Mouse (Mus musculus) stomach, embryonic 14.5 days (tissue): ENCODE measurements at regions not wholly inside any gene's neighbourhood (a gene's known extent, or its start where the extent isn't known, plus 50 kb on each side); places are given as distances from the start of the nearest gene placed in this dataset.

Experiments used
- ATAC-seq: fragments of 200-750 bp; cut with Nextera tagmentation; 2 replicates; pipeline ENCODE4 v1.8.0; 2017; ENCODE audit warnings: low read depth, moderate TSS enrichment; ENCODE audit not compliant: insufficient number of reproducible peaks, insufficient read depth, low FRiP score
- H3K27ac ChIP-seq: fragments of 300-500 bp; sonication (generic); 2 replicates; pipeline ENCODE4 v1.5.1; 2014; ENCODE audit warnings: mild to moderate bottlenecking, low read length, moderate library complexity, mixed read lengths
- H3K27me3 ChIP-seq: fragments of 300-500 bp; sonication (generic); 2 replicates; pipeline ENCODE4 v1.6.1; 2014; ENCODE audit warnings: low read length, control low read depth, mixed read lengths; ENCODE audit not compliant: control insufficient read depth, insufficient read depth
- H3K36me3 ChIP-seq: fragments of 300-500 bp; sonication (generic); 2 replicates; pipeline ENCODE4 v1.6.1; 2014; ENCODE audit warnings: mild to moderate bottlenecking, control low read depth, low read length, moderate library complexity, mixed read lengths; ENCODE audit not compliant: control insufficient read depth, insufficient read depth
- H3K4me1 ChIP-seq: fragments of 300-500 bp; sonication (generic); 2 replicates; pipeline ENCODE4 v1.6.1; 2014; ENCODE audit warnings: low read length, control low read depth, mixed read lengths; ENCODE audit not compliant: control insufficient read depth, insufficient read depth
- H3K4me2 ChIP-seq: fragments of 300-500 bp; sonication (generic); replicated peaks from 2 replicates; pipeline ENCODE4 v1.6.1; 2014; ENCODE audit warnings: low read depth, low read length, control low read depth
- H3K4me3 ChIP-seq: fragments of 300-500 bp; sonication (generic); 2 replicates; pipeline ENCODE4 v1.5.1; 2014; ENCODE audit warnings: low read depth, low read length, control low read depth
- H3K9ac ChIP-seq: fragments of 300-500 bp; sonication (generic); replicated peaks from 2 replicates; pipeline ENCODE4 v1.6.1; 2014; ENCODE audit warnings: low read depth, mild to moderate bottlenecking, control low read depth, low read length, moderate library complexity, mixed read lengths
- H3K9me3 ChIP-seq: fragments of 300-500 bp; sonication (generic); 2 replicates; pipeline ENCODE4 v1.6.1; 2016; ENCODE audit warnings: low read depth, low read length, control low read depth; ENCODE audit not compliant: control insufficient read depth
- WGBS: fragments of 180-500 bp; shearing (Covaris S2); extraction: QIAGEN DNeasy Blood & Tissue Kit; methylation state at CpG from one replicate; pipeline ENCODE4 v1.1.7; 2014; 5-methylcytosine and 5-hydroxymethylcytosine counted together

DNA sequence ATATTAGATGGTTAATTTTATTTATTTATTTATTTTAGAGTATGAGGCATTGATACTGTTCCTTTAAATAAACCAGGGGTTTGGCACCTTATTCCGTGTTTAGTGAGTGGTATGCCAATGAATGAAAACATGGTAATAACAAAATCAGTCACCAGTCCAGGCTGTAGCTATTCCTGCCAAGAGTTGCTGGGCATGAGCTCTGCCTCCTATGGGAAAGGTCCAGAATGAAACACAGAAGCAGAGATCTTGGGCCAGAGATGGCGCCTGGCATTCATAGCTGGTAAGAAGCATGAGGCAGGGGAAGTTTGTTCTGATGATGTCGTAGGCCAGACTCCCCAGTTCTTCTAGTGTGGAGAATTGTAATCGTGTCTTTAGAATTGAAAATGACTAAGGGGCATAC is 190.9 kb upstream of the N4bp1 start:
- no peak for ATAC-seq
- H3K9ac ChIP-seq = no peak overlapping the region
- no peak overlapping the region for H3K27ac ChIP-seq
- H3K36me3 ChIP-seq = no peaks in the 10 kb centered on the region
- no peak overlapping the region for H3K4me2 ChIP-seq
- no peaks in the 10 kb centered on the region for H3K4me1 ChIP-seq
- H3K27me3 ChIP-seq = no peaks in the 10 kb centered on the region
- WGBS = 93% methylated on average over 4 of the region's 4 CpGs
- H3K9me3 ChIP-seq = no peaks in the 10 kb centered on the region
- no peak overlapping the region for H3K4me3 ChIP-seq

DNA sequence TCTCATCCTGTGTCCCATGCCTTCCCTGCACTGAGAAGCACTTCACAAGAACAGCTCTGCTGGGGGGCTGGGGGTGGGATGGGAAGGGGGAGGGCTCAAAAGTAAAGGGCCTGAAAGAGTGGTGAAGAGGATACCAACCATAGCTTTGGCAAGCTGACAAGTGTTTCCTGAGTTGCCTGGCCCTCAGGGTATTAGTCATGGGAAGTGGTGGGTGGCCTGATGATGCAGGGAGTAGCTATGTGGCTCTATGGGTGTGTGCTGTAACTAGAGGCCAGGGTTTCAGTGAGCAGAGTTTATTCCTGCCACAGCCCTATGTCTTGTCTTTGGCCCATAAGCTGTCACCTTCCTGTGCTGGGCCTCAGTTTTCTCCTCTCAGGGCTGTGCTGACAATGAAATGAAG is 186.2 kb upstream of the N4bp1 start:
- no peaks in the 10 kb centered on the region for H3K27me3 ChIP-seq
- H3K27ac ChIP-seq = no peak overlapping the region
- no peaks in the 10 kb centered on the region for H3K4me1 ChIP-seq
- H3K9ac ChIP-seq = no peak overlapping the region
- no peaks in the 10 kb centered on the region for H3K36me3 ChIP-seq
- no peak for ATAC-seq
- H3K9me3 ChIP-seq = no peaks in the 10 kb centered on the region
- no peak overlapping the region for H3K4me3 ChIP-seq
- no peak overlapping the region for H3K4me2 ChIP-seq

DNA sequence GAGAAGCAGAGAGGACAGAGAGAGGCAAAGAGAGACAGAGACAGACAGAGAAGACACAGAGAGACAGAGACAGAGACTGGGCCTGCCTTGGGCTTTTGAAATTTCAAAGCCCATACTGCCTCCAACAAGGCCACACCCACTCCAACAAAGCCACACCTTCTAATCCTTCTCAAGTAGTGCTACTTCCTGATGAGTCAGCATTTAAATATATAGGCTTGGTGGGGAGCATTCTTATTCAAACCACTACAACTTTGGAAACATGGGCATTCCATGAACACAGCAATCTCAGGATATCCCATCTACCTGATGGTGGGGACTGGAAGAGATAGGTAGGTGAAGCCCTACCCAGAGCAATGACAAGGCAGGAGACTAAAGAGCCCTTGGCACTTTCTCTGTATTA is 182.0 kb upstream of the N4bp1 start:
- no peaks in the 10 kb centered on the region for H3K27me3 ChIP-seq
- no peak overlapping the region for H3K9ac ChIP-seq
- no peak overlapping the region for H3K4me3 ChIP-seq
- H3K4me2 ChIP-seq = no peak overlapping the region
- no peak overlapping the region for H3K27ac ChIP-seq
- no peaks in the 10 kb centered on the region for H3K9me3 ChIP-seq
- no peaks in the 10 kb centered on the region for H3K4me1 ChIP-seq
- H3K36me3 ChIP-seq = no peaks in the 10 kb centered on the region
- ATAC-seq = no peak

DNA sequence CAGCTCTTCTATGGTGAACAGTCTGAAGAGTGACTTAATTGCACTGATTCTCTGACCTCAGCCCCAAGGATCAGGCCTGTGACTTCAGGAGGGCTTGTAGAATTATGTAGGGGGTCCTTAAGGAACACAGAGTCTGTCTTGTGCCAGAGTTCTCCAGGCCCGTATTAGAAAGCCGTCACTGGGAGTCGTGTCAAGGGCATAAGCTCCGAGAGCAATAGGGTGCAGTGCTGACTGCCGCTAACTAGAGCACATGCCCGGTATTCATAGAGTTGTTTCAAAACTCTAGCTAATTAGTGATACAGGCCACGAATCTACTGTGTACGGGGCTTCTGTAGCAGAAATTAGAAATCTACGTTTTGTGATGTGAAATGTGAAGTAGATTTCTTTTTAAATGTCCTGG is 179.7 kb upstream of the N4bp1 start:
- WGBS = 86% methylated on average over 9 of the region's 9 CpGs
- H3K36me3 ChIP-seq = no peaks in the 10 kb centered on the region
- no peaks in the 10 kb centered on the region for H3K4me1 ChIP-seq
- no peak overlapping the region for H3K4me3 ChIP-seq
- no peaks in the 10 kb centered on the region for H3K27me3 ChIP-seq
- H3K27ac ChIP-seq = no peak overlapping the region
- H3K9me3 ChIP-seq = no peaks in the 10 kb centered on the region
- H3K9ac ChIP-seq = no peak overlapping the region
- ATAC-seq = no peak
- no peak overlapping the region for H3K4me2 ChIP-seq

DNA sequence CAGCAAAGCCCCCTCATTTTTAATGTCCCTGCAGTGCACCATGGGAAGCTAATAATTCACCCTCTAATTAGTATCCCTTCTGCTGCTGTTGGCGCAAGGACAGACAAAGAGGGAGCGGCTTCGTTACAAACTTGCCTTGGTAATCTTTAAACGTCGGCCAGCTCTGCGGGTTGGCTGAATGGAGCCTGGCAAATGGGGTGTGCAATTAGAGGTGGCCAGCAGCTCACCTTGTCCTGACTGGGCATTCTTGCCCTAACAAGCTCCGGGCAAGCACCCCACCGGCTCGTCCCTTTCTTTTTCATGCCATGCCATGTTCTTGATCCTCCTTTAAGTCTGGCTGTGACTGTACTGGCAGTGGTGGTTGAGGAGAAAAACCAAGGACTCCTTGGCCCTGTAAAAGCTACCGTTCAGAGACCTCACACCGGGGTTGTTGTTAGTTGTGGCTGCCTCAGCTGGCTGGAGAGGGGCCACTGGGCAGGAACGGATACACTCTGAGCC is 179.2 kb upstream of the N4bp1 start:
- 77% methylated on average over 12 of the region's 12 CpGs for WGBS

DNA sequence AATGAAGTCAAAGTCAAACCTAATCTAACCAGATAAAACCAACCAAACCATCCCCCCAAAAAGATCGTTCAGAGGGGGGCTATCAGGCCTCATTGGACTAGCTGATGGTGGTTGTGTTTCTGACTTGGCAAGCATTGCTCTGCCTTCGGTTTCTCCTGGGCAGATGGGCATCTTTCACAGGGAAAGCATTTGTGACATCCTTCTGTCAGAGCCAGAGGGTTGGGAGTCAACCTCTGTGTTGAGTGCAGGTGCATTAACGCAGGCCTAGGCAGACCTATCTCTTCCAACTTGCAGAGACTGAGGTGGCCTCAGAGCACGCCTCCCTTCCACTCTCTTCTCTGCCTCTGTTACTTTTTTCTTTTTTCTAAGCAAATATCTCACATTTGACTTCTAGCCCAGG is 178.5 kb upstream of the N4bp1 start:
- no peaks in the 10 kb centered on the region for H3K9me3 ChIP-seq
- H3K27ac ChIP-seq = no peak overlapping the region
- ATAC-seq = no peak
- no peak overlapping the region for H3K9ac ChIP-seq
- H3K36me3 ChIP-seq = no peaks in the 10 kb centered on the region
- no peaks in the 10 kb centered on the region for H3K4me1 ChIP-seq
- H3K4me3 ChIP-seq = no peak overlapping the region
- H3K4me2 ChIP-seq = no peak overlapping the region
- no peaks in the 10 kb centered on the region for H3K27me3 ChIP-seq
- 92% methylated on average over 4 of the region's 4 CpGs for WGBS

More for the DNA sequence above, 179.2 kb upstream of the N4bp1 start:
- Histone ChIP-seq H3K27ac (no peak overlapping the region), H3K4me2 (no peak overlapping the region), H3K4me1 (no peaks in the 10 kb centered on the region), H3K27me3 (no peaks in the 10 kb centered on the region), H3K9ac (no peak overlapping the region), H3K4me3 (no peak overlapping the region), H3K36me3 (no peaks in the 10 kb centered on the region), H3K9me3 (no peaks in the 10 kb centered on the region)
- ATAC-seq = no peak

DNA sequence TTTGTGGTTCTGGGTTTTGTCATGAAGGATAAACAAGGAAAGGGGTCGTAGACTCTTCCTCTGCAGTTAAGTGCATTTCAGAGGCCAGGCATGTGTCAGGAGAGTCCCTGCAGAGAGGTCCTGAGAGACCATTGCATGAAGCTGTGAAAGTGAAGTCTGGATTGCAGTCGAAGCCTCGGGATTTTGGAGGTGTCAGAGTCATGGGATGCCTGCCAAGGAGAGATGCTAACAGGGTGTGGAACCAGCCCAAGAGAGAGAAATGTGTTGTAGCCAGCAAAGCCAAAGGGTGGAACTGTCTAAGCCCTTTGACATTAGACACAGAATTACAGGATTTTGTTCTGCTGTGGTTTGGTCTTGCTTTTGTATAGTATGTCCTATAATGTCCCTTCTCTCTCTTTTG is 164.7 kb upstream of the N4bp1 start:
- Histone ChIP-seq H3K9me3 (no peaks in the 10 kb centered on the region), H3K27me3 (no peaks in the 10 kb centered on the region), H3K4me3 (no peak overlapping the region), H3K9ac (no peak overlapping the region), H3K4me2 (no peak overlapping the region), H3K4me1 (no peaks in the 10 kb centered on the region), H3K36me3 (no peaks in the 10 kb centered on the region), H3K27ac (no peak overlapping the region)
- WGBS = 16% methylated on average over 3 of the region's 3 CpGs
- no peak for ATAC-seq

DNA sequence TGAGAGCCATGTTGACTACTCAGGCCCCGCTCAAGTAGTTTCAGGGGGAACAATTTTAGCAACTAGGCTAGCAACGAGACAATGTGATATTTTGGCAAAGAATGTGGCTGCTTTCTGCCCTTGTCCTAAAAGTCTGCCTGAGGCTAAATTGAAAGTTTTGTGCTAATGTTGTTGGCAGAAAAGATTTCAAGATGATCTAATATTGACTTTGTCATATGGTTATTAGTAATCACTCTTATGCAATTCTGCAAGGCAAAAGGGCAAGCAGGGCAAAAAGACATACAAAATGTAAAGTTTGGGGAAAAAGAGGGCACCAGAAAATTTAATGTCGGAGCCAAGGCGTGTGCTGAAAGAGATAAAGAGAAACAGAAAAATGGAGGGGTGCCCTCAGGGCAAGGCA is 164.1 kb upstream of the N4bp1 start:
- Histone ChIP-seq H3K4me1 (no peaks in the 10 kb centered on the region), H3K9me3 (no peaks in the 10 kb centered on the region), H3K4me3 (no peak overlapping the region), H3K4me2 (no peak overlapping the region), H3K36me3 (no peaks in the 10 kb centered on the region), H3K9ac (no peak overlapping the region), H3K27me3 (no peaks in the 10 kb centered on the region), H3K27ac (no peak overlapping the region)
- WGBS = 84% methylated on average over 4 of the region's 4 CpGs
- no peak for ATAC-seq

DNA sequence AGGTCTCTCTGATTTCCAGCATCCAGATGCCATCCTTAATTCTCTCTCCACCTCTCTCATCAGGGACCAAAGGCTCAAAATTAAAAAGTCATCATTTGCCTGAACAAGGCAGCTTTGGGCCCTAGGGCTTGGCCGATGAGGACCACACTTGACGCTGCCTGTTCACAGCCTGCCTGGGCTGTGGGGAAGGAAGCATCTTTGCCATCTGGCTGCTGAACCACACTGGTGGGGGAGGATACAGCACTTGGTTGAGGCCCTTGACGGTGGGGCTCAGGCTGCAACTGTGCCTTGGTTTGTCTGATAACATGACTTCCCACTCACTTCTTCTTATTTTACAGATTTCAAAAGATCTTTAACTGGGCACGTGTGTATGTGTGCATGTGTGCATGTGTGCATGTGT is 161.5 kb upstream of the N4bp1 start:
- Histone ChIP-seq H3K27ac (no peak overlapping the region), H3K4me1 (no peaks in the 10 kb centered on the region), H3K4me3 (no peak overlapping the region), H3K9me3 (no peaks in the 10 kb centered on the region), H3K36me3 (no peaks in the 10 kb centered on the region), H3K4me2 (no peak overlapping the region), H3K9ac (no peak overlapping the region), H3K27me3 (no peaks in the 10 kb centered on the region)
- no peak for ATAC-seq
- 91% methylated on average over 4 of the region's 4 CpGs for WGBS
